Mouse (Mus musculus) bone marrow macrophage, adult 2 months (primary cell): ENCODE data around the gene Setd2. TPM values are rescaled to one million over a fixed set of nuclear protein-coding genes. Genes with fewer than 3 reads are reported as not detected.

Experiments used
- H3K27ac ChIP-seq: 2 replicates; pipeline ENCODE4 v1.5.1; 2012; ENCODE audit warnings: low read depth, low read length; ENCODE audit not compliant: insufficient read depth
- H3K4me1 ChIP-seq: 2 replicates; pipeline ENCODE4 v1.6.1; 2012; ENCODE audit warnings: low read length; ENCODE audit not compliant: control insufficient read depth, insufficient read depth
- H3K4me3 ChIP-seq: 2 replicates; pipeline ENCODE4 v1.5.1; 2012; ENCODE audit warnings: mild to moderate bottlenecking, low read length, moderate library complexity; ENCODE audit not compliant: insufficient read depth
- CTCF ChIP-seq: IDR thresholded peaks from 2 replicates; pipeline ENCODE4 v1.5.1; 2012; ENCODE audit warnings: low read depth, mild to moderate bottlenecking, low read length, moderate library complexity
- POLR2A ChIP-seq: IDR thresholded peaks from 2 replicates; pipeline ENCODE4 v1.6.1; 2012; ENCODE audit warnings: mild to moderate bottlenecking, low read depth, low read length, borderline replicate concordance
- polyA plus RNA-seq: library from polyadenylated mRNA; stranded (reverse); fragments of >200 nt; gene quantifications from 2 replicates; pipeline ENCODE4 v1.2.4, GENCODE M21; 2012; ENCODE audit not compliant: missing spikeins, insufficient read depth, insufficient read length

Gene Setd2
- polyA plus RNA-seq, 1 experiment, result 63.3 TPM

DNA sequence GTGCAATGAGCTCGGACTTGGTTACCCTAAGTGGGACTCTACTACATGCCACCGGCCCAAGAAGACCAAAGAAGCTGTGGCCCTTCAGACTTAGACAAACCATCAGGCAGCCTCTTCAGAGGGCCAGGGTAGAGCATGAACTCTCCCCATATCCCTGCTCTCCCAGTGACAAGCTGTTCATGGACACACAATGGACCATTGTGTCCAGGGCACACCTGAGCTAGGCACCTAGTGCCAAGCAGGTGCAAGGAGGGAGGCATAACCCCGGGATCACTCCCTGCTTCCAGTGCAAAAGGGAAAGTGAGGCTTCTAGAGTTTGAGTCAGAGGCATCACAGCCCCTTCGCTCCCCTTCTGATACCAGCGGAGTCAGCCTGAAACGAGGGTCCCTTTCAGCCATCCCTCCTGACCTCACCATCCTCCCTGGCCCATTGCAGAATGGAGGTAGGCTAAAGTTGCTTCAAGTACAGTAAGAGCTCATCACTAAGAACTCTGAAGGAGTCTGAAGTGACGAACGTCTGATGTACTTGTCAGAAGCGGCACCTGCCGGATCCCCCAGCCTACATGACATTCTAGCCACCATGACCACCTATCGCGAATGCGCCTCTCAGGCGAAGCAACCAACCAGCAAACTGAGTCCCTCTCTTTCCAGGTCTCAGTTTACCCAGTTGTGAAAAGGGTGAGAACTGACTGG is 120.7 kb downstream of the Setd2 start:
- peak overlapping the region; percentile 74 for H3K4me3 ChIP-seq
- peaks cover 26% of the 10 kb centered on the region for H3K4me1 ChIP-seq
- TF ChIP-seq POLR2A (no peak), CTCF (no peak)
- no peak overlapping the region for H3K27ac ChIP-seq

DNA sequence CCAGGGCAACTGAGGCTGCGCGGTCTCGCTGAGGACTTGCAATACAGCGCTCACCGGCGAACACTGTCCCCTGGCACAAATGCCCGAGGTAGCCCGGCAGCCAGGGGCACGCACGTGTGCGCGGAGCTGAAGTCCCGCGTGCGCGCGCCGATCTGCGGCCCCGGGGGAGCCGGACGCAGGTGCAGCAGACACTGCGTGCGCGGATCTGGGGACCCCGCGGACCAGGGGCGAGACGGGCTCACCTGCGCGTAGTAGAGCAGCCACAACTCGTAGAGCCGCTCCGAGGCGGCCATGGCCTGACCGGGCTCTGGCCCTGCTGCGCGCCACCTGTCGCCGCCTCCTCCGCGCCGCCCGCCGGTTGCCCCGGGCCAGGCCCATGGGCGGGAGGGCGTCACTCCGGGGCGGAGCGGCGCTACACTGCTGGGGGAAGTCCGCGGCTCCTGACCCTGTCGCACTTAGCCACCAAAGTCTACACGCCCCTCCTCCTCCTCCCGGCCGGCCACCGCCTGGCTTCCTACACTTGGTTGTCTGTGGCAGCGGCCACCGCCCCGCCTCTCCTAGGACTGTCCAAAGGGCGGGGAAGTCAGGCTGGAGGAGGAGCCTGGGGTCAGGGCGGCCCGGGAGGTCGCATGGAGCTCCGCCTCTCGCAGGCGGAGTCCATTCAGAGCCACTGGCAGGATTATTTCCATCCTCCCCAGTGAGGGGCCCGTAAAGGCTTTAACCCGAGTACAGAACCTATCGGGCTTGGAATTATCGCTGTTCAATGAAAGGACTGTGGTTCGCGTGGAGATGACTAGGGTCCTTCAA is 121.5 kb downstream of the Setd2 start, which contains the start of gene Nbeal2:
Gene Nbeal2 (minus strand): TSS at position 507 of the 807 bp plus-strand sequence.
- Histone ChIP-seq H3K27ac (peak within 1 kb of the TSS; percentile 34), H3K4me3 (peak within 1 kb of the TSS; percentile 74), H3K4me1 (peaks cover 28% of the 10 kb centered on the region)
- TF ChIP-seq POLR2A (no peak), CTCF (no peak)

- H3K4me3 ChIP-seq, result peak overlapping the region; percentile 44; the same call in 1 of the 2 replicates
- TF ChIP-seq CTCF (no peak), POLR2A (no peak)
- peak overlapping the region; percentile 22; the same call in 1 of the 2 replicates for H3K27ac ChIP-seq
- H3K4me1 ChIP-seq, result peaks cover 40% of the 10 kb centered on the region
These were observed 122.6 kb downstream of the Setd2 start for GRCm38 (mm10) chr9:110654726-110655650.

- H3K27ac ChIP-seq, result no peak overlapping the region
- peaks cover 46% of the 10 kb centered on the region for H3K4me1 ChIP-seq
- H3K4me3 ChIP-seq, result peak overlapping the region; percentile 79
- no peak for TF ChIP-seq POLR2A
- no peak for TF ChIP-seq CTCF
These were observed 123.2 kb downstream of the Setd2 start for GRCm38 (mm10) chr9:110655651-110656007.

GRCm38 (mm10) chr9:110656249-110657221 is 124.1 kb downstream of the Setd2 start, which contains the start of gene Ccdc12:
Ccdc12 (plus strand) TSS chr9:110656503.
- H3K4me1 ChIP-seq, result peaks cover 53% of the 10 kb centered on the region
- TF ChIP-seq CTCF, result no peak
- peak; percentile 62; the same call in 1 of the 2 replicates for TF ChIP-seq POLR2A
- H3K4me3 ChIP-seq, result peak within 1 kb of the TSS; percentile 79
- peak within 1 kb of the TSS; percentile 89 for H3K27ac ChIP-seq

- TF ChIP-seq CTCF, result no peak
- no peak for TF ChIP-seq POLR2A
- Histone ChIP-seq H3K4me1 (peaks cover 53% of the 10 kb centered on the region), H3K27ac (peak overlapping the region; percentile 89), H3K4me3 (peak overlapping the region; percentile 79)
These were observed 125.2 kb downstream of the Setd2 start for GRCm38 (mm10) chr9:110657474-110658078.

DNA sequence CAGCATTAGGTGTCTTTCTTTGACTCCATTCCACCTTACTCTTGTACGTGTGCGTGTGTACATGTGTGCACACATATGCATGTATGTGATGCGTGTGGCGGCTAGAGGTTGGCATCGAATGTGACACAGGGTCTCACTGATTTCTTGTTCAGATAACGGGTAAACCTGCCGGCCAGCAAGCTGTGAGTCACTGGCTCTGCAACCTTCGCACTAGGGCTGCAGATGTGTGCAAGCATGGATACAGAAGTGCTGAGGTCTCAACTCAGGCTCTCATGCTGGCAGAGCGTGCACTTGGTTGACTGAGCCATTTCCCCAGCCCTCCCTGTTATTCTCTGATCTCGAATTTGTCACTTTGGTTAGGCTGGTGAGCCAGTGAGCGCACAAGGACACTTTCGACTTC is 127.1 kb downstream of the Setd2 start:
- no peak overlapping the region for H3K4me3 ChIP-seq
- H3K4me1 ChIP-seq, result peaks cover 58% of the 10 kb centered on the region
- TF ChIP-seq CTCF, result no peak
- no peak overlapping the region for H3K27ac ChIP-seq

DNA sequence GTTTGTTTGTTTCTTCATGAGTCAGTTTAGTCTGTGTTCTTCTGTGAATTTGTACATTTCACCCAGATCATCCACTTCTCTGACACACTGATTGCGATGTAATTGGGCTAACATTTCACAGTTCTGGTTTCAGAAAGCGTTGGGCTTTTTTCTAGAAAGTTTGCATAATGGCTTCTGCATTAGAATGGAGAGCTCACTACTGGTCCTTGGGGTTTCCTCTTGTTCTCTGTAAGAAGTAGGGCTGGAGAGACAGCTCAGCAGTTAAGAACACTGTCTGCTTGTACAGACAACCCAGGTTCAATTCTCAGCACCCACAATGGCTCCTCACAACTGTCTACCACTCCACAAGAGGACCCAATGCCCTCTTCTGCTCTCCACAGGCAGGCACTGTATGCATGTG is 127.8 kb downstream of the Setd2 start:
- Histone ChIP-seq H3K4me3 (no peak overlapping the region), H3K27ac (peak overlapping the region; percentile 24), H3K4me1 (peaks cover 58% of the 10 kb centered on the region)
- no peak for TF ChIP-seq CTCF
- TF ChIP-seq POLR2A, result no peak
